Mouse (Mus musculus): ENCODE data around the gene Ror2. TPM values are rescaled to one million over a fixed set of nuclear protein-coding genes. Genes with fewer than 3 reads are reported as not detected.

Ror2 gene
- polyA plus RNA-seq, 1 experiment from 2014 or later, result 24.0 TPM

- peaks cover 39% of the 10 kb centered on the region for H3K4me1 ChIP-seq
- no peak for ATAC-seq (ENCODE audit: insufficient number of reproducible peaks, low FRiP score, low TSS enrichment, low read depth)
These were observed 122.3 kb downstream of the Ror2 start for GRCm38 (mm10) chr13:53163671-53164070.

GRCm38 (mm10) chr13:53163060-53163459, 122.9 kb downstream of the Ror2 start:
- H3K4me2 ChIP-seq (replicated peaks), result no peak overlapping the region
- ATAC-seq (ENCODE audit: insufficient number of reproducible peaks, low FRiP score, low TSS enrichment, low read depth), result no peak

More at GRCm38 (mm10) chr13:53163671-53164070, 122.3 kb downstream of the Ror2 start:
- no peak overlapping the region for H3K27ac ChIP-seq (replicated peaks)
- WGBS, result 52% methylated on average over 10 of the region's 10 CpGs
- H3K4me3 ChIP-seq (replicated peaks), result no peak overlapping the region
- H3K4me2 ChIP-seq (replicated peaks), result no peak overlapping the region
- no peaks in the 10 kb centered on the region for H3K36me3 ChIP-seq
- H3K9me3 ChIP-seq (replicated peaks), result no peaks in the 10 kb centered on the region
- H3K27me3 ChIP-seq, result no peaks in the 10 kb centered on the region
- H3K9ac ChIP-seq, result no peak overlapping the region

GRCm38 (mm10) chr13:53159501-53159900, 126.4 kb downstream of the Ror2 start:
- H3K9ac ChIP-seq, result no peak overlapping the region
- no peaks in the 10 kb centered on the region for H3K36me3 ChIP-seq
- no peaks in the 10 kb centered on the region for H3K27me3 ChIP-seq
- H3K4me2 ChIP-seq (replicated peaks), result no peak overlapping the region
- H3K27ac ChIP-seq (replicated peaks), result no peak overlapping the region
- no peak overlapping the region for H3K4me3 ChIP-seq (replicated peaks)
- peaks cover 59% of the 10 kb centered on the region for H3K4me1 ChIP-seq
- no peak for ATAC-seq (ENCODE audit: insufficient number of reproducible peaks, low FRiP score, low TSS enrichment, low read depth)
- H3K9me3 ChIP-seq (replicated peaks), result no peaks in the 10 kb centered on the region
- 59% methylated on average over 6 of the region's 6 CpGs for WGBS

More at GRCm38 (mm10) chr13:53163060-53163459, 122.9 kb downstream of the Ror2 start:
- H3K4me1 ChIP-seq, result peaks cover 45% of the 10 kb centered on the region
- WGBS, result 69% methylated on average over 8 of the region's 8 CpGs
- H3K9me3 ChIP-seq (replicated peaks), result no peaks in the 10 kb centered on the region
- H3K4me3 ChIP-seq (replicated peaks), result no peak overlapping the region
- H3K36me3 ChIP-seq, result no peaks in the 10 kb centered on the region
- no peak overlapping the region for H3K27ac ChIP-seq (replicated peaks)
- H3K27me3 ChIP-seq, result no peaks in the 10 kb centered on the region
- H3K9ac ChIP-seq, result no peak overlapping the region

GRCm38 (mm10) chr13:53158405-53159005, 127.4 kb downstream of the Ror2 start:
- Histone ChIP-seq H3K4me3 (replicated peaks) (no peak overlapping the region), H3K4me2 (replicated peaks) (no peak overlapping the region), H3K9ac (no peak overlapping the region), H3K36me3 (no peaks in the 10 kb centered on the region), H3K27me3 (no peaks in the 10 kb centered on the region), H3K27ac (replicated peaks) (no peak overlapping the region), H3K4me1 (peaks cover 62% of the 10 kb centered on the region), H3K9me3 (replicated peaks) (no peaks in the 10 kb centered on the region)
- WGBS, result 75% methylated on average over 9 of the region's 9 CpGs
- ATAC-seq (ENCODE audit: insufficient number of reproducible peaks, low FRiP score, low TSS enrichment, low read depth), result no peak

- H3K9me3 ChIP-seq (replicated peaks), result no peaks in the 10 kb centered on the region
- 79% methylated on average over 15 of the region's 15 CpGs for WGBS
- H3K27me3 ChIP-seq, result no peaks in the 10 kb centered on the region
- no peak overlapping the region for H3K9ac ChIP-seq
- H3K27ac ChIP-seq (replicated peaks), result no peak overlapping the region
- no peak for ATAC-seq (ENCODE audit: insufficient number of reproducible peaks, low FRiP score, low TSS enrichment, low read depth)
- H3K36me3 ChIP-seq, result no peaks in the 10 kb centered on the region
- no peak overlapping the region for H3K4me3 ChIP-seq (replicated peaks)
- no peak overlapping the region for H3K4me2 ChIP-seq (replicated peaks)
- peaks cover 52% of the 10 kb centered on the region for H3K4me1 ChIP-seq
These were observed 129.0 kb downstream of the Ror2 start for GRCm38 (mm10) chr13:53156911-53157310.

- Histone ChIP-seq H3K4me3 (replicated peaks) (no peak overlapping the region), H3K9me3 (replicated peaks) (no peaks in the 10 kb centered on the region), H3K27me3 (no peaks in the 10 kb centered on the region), H3K4me2 (replicated peaks) (no peak overlapping the region), H3K27ac (replicated peaks) (no peak overlapping the region), H3K9ac (no peak overlapping the region), H3K36me3 (no peaks in the 10 kb centered on the region), H3K4me1 (peaks cover 51% of the 10 kb centered on the region)
- ATAC-seq (ENCODE audit: insufficient number of reproducible peaks, low FRiP score, low TSS enrichment, low read depth), result no peak
- WGBS, result 70% methylated on average over 6 of the region's 6 CpGs
These were observed 129.6 kb downstream of the Ror2 start for GRCm38 (mm10) chr13:53156282-53156681.

- Histone ChIP-seq H3K27ac (replicated peaks) (no peak overlapping the region), H3K36me3 (no peaks in the 10 kb centered on the region), H3K4me1 (peaks cover 18% of the 10 kb centered on the region; the same call in 1 of the 2 replicates), H3K9me3 (replicated peaks) (no peaks in the 10 kb centered on the region), H3K27me3 (no peaks in the 10 kb centered on the region), H3K9ac (no peak overlapping the region), H3K4me2 (replicated peaks) (no peak overlapping the region), H3K4me3 (replicated peaks) (no peak overlapping the region)
- WGBS, result 71% methylated on average over 3 of the region's 3 CpGs
- ATAC-seq (ENCODE audit: insufficient number of reproducible peaks, low FRiP score, low TSS enrichment, low read depth), result no peak
These were observed 140.4 kb downstream of the Ror2 start for GRCm38 (mm10) chr13:53145511-53145910.

GRCm38 (mm10) chr13:53143076-53143475, 142.8 kb downstream of the Ror2 start:
- Histone ChIP-seq H3K4me1 (peaks cover 13% of the 10 kb centered on the region; the same call in 1 of the 2 replicates), H3K9ac (no peak overlapping the region), H3K36me3 (peaks cover 10% of the 10 kb centered on the region; the same call in 1 of the 2 replicates), H3K4me3 (replicated peaks) (no peak overlapping the region), H3K27ac (replicated peaks) (no peak overlapping the region), H3K27me3 (no peaks in the 10 kb centered on the region), H3K4me2 (replicated peaks) (no peak overlapping the region), H3K9me3 (replicated peaks) (no peaks in the 10 kb centered on the region; the same call in 1 of the 2 replicates)
- ATAC-seq (ENCODE audit: insufficient number of reproducible peaks, low FRiP score, low TSS enrichment, low read depth), result no peak
- WGBS, result 41% methylated on average over 5 of the region's 5 CpGs

GRCm38 (mm10) chr13:53142268-53142667, 143.7 kb downstream of the Ror2 start:
- 66% methylated on average over 10 of the region's 10 CpGs for WGBS
- no peak overlapping the region for H3K4me3 ChIP-seq (replicated peaks)
- no peaks in the 10 kb centered on the region for H3K27me3 ChIP-seq
- no peak overlapping the region for H3K4me2 ChIP-seq (replicated peaks)
- peaks cover 12% of the 10 kb centered on the region; the same call in 1 of the 2 replicates for H3K36me3 ChIP-seq
- ATAC-seq (ENCODE audit: insufficient number of reproducible peaks, low FRiP score, low TSS enrichment, low read depth), result no peak
- H3K4me1 ChIP-seq, result peaks cover 10% of the 10 kb centered on the region; the same call in 1 of the 2 replicates
- no peak overlapping the region for H3K9ac ChIP-seq
- H3K27ac ChIP-seq (replicated peaks), result 0 out of 2 replicates have a peak overlapping the region, but pooled peaks have one; percentile 28
- no peaks in the 10 kb centered on the region; the same call in 1 of the 2 replicates for H3K9me3 ChIP-seq (replicated peaks)

- H3K4me1 ChIP-seq, result peaks cover 10% of the 10 kb centered on the region; the same call in 1 of the 2 replicates
- H3K4me2 ChIP-seq (replicated peaks), result no peak overlapping the region
- no peak for ATAC-seq (ENCODE audit: insufficient number of reproducible peaks, low FRiP score, low TSS enrichment, low read depth)
- H3K27me3 ChIP-seq, result no peaks in the 10 kb centered on the region
- peaks cover 12% of the 10 kb centered on the region; the same call in 1 of the 2 replicates for H3K36me3 ChIP-seq
- no peak overlapping the region for H3K27ac ChIP-seq (replicated peaks)
- H3K9me3 ChIP-seq (replicated peaks), result no peaks in the 10 kb centered on the region; the same call in 1 of the 2 replicates
- H3K9ac ChIP-seq, result no peak overlapping the region
- WGBS, result 79% methylated on average over 2 of the region's 2 CpGs
- H3K4me3 ChIP-seq (replicated peaks), result no peak overlapping the region
These were observed 145.6 kb downstream of the Ror2 start for GRCm38 (mm10) chr13:53140298-53140697.

GRCm38 (mm10) chr13:53130567-53130966, 155.4 kb downstream of the Ror2 start:
- peak; percentile 21; the same call in 1 of the 2 replicates for ATAC-seq (ENCODE audit: insufficient number of reproducible peaks, low FRiP score, low TSS enrichment, low read depth)
- H3K9ac ChIP-seq, result no peak overlapping the region
- WGBS, result 61% methylated on average over 13 of the region's 13 CpGs

More at GRCm38 (mm10) chr13:53130567-53130966, 155.4 kb downstream of the Ror2 start:
- Histone ChIP-seq H3K9me3 (replicated peaks) (no peaks in the 10 kb centered on the region), H3K4me2 (replicated peaks) (no peak overlapping the region), H3K27me3 (no peaks in the 10 kb centered on the region), H3K4me1 (peaks cover 19% of the 10 kb centered on the region), H3K36me3 (0 out of 2 replicates have a peak, but pooled peaks cover 4% of the 10 kb centered on the region), H3K4me3 (replicated peaks) (no peak overlapping the region), H3K27ac (replicated peaks) (no peak overlapping the region; the same call in 1 of the 2 replicates)

Data from embryonic facial prominence, embryonic 15.5 days (tissue).